Mouse (Mus musculus) forebrain, embryonic 14.5 days (tissue): ENCODE results near the gene Gm17428. TPM values are rescaled to one million over a fixed set of nuclear protein-coding genes. Genes with fewer than 3 reads are reported as not detected.

Experiments
- ATAC-seq: fragments of 200-750 bp; cut with Nextera tagmentation; 2 replicates; pipeline ENCODE4 v1.8.0; 2017; ENCODE audit warnings: mild to moderate bottlenecking, moderate library complexity
- DNase-seq: peaks from one replicate; pipeline ENCODE4 v3.0.0-alpha.2; 2015; ENCODE audit warnings: low spot score
- H3K27ac ChIP-seq: fragments of 300-500 bp; sonication (generic); 2 replicates; pipeline ENCODE4 v1.5.1; 2014; ENCODE audit warnings: low read depth, mild to moderate bottlenecking, control low read depth, low read length, moderate library complexity
- H3K27me3 ChIP-seq: fragments of 300-500 bp; sonication (generic); replicated peaks from 2 replicates; pipeline ENCODE4 v1.6.1; 2014; ENCODE audit warnings: low read length, control low read depth, mixed read lengths; ENCODE audit not compliant: control insufficient read depth, insufficient read depth
- H3K36me3 ChIP-seq: fragments of 300-500 bp; sonication (generic); 2 replicates; pipeline ENCODE4 v1.6.1; 2014; ENCODE audit warnings: low read length, control low read depth; ENCODE audit not compliant: control insufficient read depth, insufficient read depth
- H3K4me1 ChIP-seq: fragments of 300-500 bp; sonication (generic); 2 replicates; pipeline ENCODE4 v1.6.1; 2014; ENCODE audit warnings: antibody characterized with exemption, low read length, control low read depth; ENCODE audit not compliant: control insufficient read depth, insufficient read depth
- H3K4me2 ChIP-seq: fragments of 300-500 bp; sonication (generic); 2 replicates; pipeline ENCODE4 v1.6.1; 2014; ENCODE audit warnings: mild to moderate bottlenecking, control low read depth, low read length
- H3K4me3 ChIP-seq: fragments of 300-500 bp; sonication (generic); 2 replicates; pipeline ENCODE4 v1.5.1; 2014; ENCODE audit warnings: low read depth, low read length, control low read depth
- H3K9ac ChIP-seq: fragments of 300-500 bp; sonication (generic); 2 replicates; pipeline ENCODE4 v1.6.1; 2014; ENCODE audit warnings: mild to moderate bottlenecking, low read length, control low read depth, moderate library complexity
- H3K9me3 ChIP-seq: fragments of 300-500 bp; sonication (generic); replicated peaks from 2 replicates; pipeline ENCODE4 v1.6.1; 2016; ENCODE audit warnings: low read length, control low read depth, mixed read lengths; ENCODE audit not compliant: control insufficient read depth
- WGBS: fragments of 180-500 bp; shearing (Covaris S2); extraction: QIAGEN DNeasy Blood & Tissue Kit; methylation state at CpG from one replicate; pipeline ENCODE4 v1.1.7; 2014; 5-methylcytosine and 5-hydroxymethylcytosine counted together
- polyA plus RNA-seq: library from polyadenylated mRNA; unstranded; fragments of >200 nt; fragmentation: Nextera tagmentation; extraction: Ambion mirVana; gene quantifications from 2 replicates; pipeline ENCODE4 v1.2.1, GENCODE M21; 2014

Gm17428 gene
- not detected in 2 replicates for polyA plus RNA-seq

DNA sequence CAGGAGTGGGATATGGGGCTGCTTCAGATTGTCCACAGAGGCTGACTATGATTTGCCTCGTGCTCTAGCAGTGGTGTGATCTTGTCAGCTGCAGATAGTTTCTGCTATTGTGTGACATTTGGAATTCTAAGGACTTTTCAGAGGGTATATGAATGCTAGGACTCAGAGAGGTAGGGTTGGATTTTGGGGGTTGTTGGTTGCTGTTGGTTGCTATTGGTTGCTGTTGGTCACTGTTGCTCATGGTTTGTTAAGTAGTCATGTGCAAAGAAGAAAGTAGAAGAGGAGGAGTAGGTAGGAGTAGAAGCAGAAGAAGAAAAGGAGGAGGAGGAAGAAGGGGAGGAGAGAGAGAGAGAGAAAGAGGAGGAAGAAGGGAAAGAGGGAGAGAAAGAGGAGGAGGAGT, at the start of gene Gm17428:
Gm17428 (plus strand) TSS at position 301 of the 400 bp plus-strand sequence.
- H3K27ac ChIP-seq: no peak within 1 kb of the TSS
- no peaks in the 10 kb centered on the region for H3K36me3 ChIP-seq
- DNase-seq (no peak), ATAC-seq (no peak)
- no peaks in the 10 kb centered on the region for H3K9me3 ChIP-seq
- WGBS: 62% methylated on average over 1 of the region's 1 CpGs
- H3K4me2 ChIP-seq: no peak within 1 kb of the TSS
- no peaks in the 10 kb centered on the region for H3K27me3 ChIP-seq
- no peak within 1 kb of the TSS for H3K4me3 ChIP-seq
- peaks cover 7% of the 10 kb centered on the region; the same call in 1 of the 2 replicates for H3K4me1 ChIP-seq
- H3K9ac ChIP-seq: no peak within 1 kb of the TSS

GRCm38 (mm10) chr14:54927296-54927695, 49.4 kb upstream of the Gm17428 start:
- DNase-seq (no peak), ATAC-seq (no peak)
- WGBS: 12% methylated on average over 7 of the region's 7 CpGs
- peaks cover 22% of the 10 kb centered on the region for H3K4me1 ChIP-seq
- peak overlapping the region; percentile 47 for H3K4me3 ChIP-seq
- no peaks in the 10 kb centered on the region for H3K27me3 ChIP-seq
- H3K36me3 ChIP-seq: no peaks in the 10 kb centered on the region
- peak overlapping the region; percentile 93 for H3K4me2 ChIP-seq
- H3K9me3 ChIP-seq: no peaks in the 10 kb centered on the region
- peak overlapping the region; percentile 97 for H3K27ac ChIP-seq
- H3K9ac ChIP-seq: peak overlapping the region; percentile 87

GRCm38 (mm10) chr14:54929801-54930200, 46.9 kb upstream of the Gm17428 start:
- no peaks in the 10 kb centered on the region for H3K9me3 ChIP-seq
- no peak for DNase-seq
- H3K27me3 ChIP-seq: no peaks in the 10 kb centered on the region
- 85% methylated on average over 5 of the region's 5 CpGs for WGBS
- H3K4me1 ChIP-seq: peaks cover 19% of the 10 kb centered on the region
- ATAC-seq: no peak
- H3K4me2 ChIP-seq: no peak overlapping the region
- no peak overlapping the region for H3K9ac ChIP-seq
- no peak overlapping the region for H3K27ac ChIP-seq
- H3K4me3 ChIP-seq: no peak overlapping the region
- no peaks in the 10 kb centered on the region for H3K36me3 ChIP-seq

- Histone ChIP-seq H3K27ac (no peak overlapping the region), H3K4me1 (peaks cover 17% of the 10 kb centered on the region), H3K36me3 (no peaks in the 10 kb centered on the region), H3K27me3 (no peaks in the 10 kb centered on the region), H3K9me3 (no peaks in the 10 kb centered on the region), H3K4me3 (no peak overlapping the region), H3K9ac (no peak overlapping the region), H3K4me2 (no peak overlapping the region)
- peak; percentile 45 for DNase-seq
- 19% methylated on average over 2 of the region's 2 CpGs for WGBS
- ATAC-seq: no peak
Observed at GRCm38 (mm10) chr14:54930431-54930830, 46.3 kb upstream of the Gm17428 start.

DNA sequence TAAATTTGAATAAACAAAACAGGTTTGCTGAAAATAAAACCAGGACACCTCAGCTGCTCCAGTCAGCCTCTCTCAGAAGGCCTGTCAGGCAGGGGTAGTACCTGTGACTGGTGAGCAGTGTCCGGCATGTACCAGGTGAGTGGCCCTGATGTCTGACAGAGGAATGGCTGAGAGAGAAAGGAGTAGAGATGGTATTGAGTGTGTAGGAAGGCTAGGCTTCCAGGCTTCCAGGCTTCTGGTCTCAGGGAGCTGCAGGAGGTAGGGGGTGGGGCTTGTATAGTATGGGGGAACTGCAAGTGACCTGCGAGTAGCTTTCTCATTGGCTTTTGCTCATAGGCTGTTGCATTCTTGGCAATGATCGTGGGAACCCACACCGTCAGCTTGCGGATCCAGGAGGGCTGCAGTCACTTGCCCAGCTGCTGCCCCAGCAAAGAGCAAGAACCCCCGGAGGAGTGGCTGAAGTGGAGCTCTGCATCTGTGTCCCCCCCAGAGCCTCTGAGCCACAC, 44.0 kb upstream of the Gm17428 start, which contains the start of gene Il25:
Il25 (plus strand) TSS at position 51 of the 506 bp plus-strand sequence.
- no peak within 1 kb of the TSS for H3K4me2 ChIP-seq
- peak; percentile 25 for DNase-seq
- 34% methylated on average over 6 of the region's 6 CpGs for WGBS

GRCm38 (mm10) chr14:54935904-54936830, 40.6 kb upstream of the Gm17428 start, which contains the start of gene Cmtm5:
Gene Cmtm5 (plus strand): TSS chr14:54936261.
- Histone ChIP-seq H3K36me3 (no peaks in the 10 kb centered on the region), H3K4me2 (no peak within 1 kb of the TSS), H3K9me3 (no peaks in the 10 kb centered on the region), H3K27me3 (no peaks in the 10 kb centered on the region), H3K4me3 (no peak within 1 kb of the TSS), H3K4me1 (no peaks in the 10 kb centered on the region), H3K27ac (no peak within 1 kb of the TSS), H3K9ac (no peak within 1 kb of the TSS)
- DNase-seq (peak; percentile 32), ATAC-seq (peak; percentile 43; the same call in 1 of the 2 replicates)
- WGBS: 47% methylated on average over 8 of the region's 8 CpGs

More for the DNA sequence above, 44.0 kb upstream of the Gm17428 start, which contains the start of gene Il25:
- no peaks in the 10 kb centered on the region for H3K36me3 ChIP-seq
- ATAC-seq: no peak
- no peaks in the 10 kb centered on the region for H3K27me3 ChIP-seq
- H3K9me3 ChIP-seq: no peaks in the 10 kb centered on the region
- H3K27ac ChIP-seq: no peak within 1 kb of the TSS
- H3K4me3 ChIP-seq: no peak within 1 kb of the TSS
- H3K9ac ChIP-seq: 0 out of 2 replicates have a peak within 1 kb of the TSS, but pooled peaks have one; percentile 13
- H3K4me1 ChIP-seq: peaks cover 5% of the 10 kb centered on the region; the same call in 1 of the 2 replicates

DNA sequence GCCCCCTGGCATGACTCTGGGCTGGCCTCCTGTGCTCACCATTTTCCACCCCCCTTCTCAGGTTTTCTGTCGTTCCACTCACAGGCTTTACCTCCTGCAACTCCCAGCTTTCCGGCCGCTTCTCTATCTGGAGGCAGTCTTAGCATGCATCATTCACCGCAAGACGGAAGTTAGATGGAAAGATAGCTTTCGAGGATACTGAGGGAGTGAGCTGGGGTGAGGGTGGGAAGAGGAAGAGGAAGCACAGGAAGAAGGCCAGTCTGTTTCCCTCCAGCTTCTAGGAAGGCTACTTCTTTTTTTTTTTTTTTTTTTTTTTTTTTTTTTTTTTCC, 39.9 kb upstream of the Gm17428 start:
- no peak for DNase-seq
- Histone ChIP-seq H3K4me1 (no peaks in the 10 kb centered on the region), H3K27ac (no peak overlapping the region), H3K9me3 (no peaks in the 10 kb centered on the region), H3K4me3 (no peak overlapping the region), H3K9ac (no peak overlapping the region), H3K27me3 (no peaks in the 10 kb centered on the region), H3K4me2 (no peak overlapping the region), H3K36me3 (no peaks in the 10 kb centered on the region)
- ATAC-seq: no peak
- 70% methylated on average over 6 of the region's 6 CpGs for WGBS

DNA sequence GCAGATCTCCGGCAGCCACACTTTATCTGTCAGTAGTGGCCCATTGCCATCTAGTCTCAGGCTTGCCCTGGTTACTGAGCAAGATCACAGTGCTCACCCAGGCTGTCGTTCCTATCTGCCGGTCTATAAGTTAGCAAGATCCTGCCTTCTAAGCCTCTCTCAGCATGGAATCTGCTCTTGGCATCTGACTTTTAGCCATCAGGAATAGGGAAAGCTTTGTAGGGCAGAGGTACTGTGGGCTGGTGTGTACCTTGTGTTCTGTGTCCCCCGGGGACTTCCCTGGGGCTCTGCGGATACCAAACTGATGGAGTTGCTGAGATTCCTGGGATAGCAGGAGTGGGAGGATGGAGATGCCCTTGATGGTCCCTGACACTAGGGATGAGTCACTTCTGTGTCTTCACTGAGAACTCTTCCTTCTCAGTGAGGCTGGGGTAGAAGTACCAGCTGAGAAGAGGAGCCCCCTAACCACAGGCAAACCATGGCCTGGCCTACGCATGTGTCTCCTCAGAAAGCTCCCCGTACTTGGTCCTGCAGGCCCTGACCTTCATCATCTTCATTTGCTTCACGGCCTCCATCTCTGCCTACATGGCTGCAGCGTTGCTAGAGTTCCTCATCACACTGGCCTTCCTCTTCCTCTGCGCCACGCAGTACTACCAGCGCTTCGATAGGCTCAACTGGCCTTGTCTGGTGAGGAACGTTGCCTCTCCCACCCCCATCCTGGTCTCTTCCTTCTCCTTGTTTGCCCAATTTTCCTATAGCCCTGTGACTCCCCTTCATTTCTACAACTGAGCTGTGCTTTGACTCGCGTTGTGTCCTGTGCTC, 39.2 kb upstream of the Gm17428 start:
- Histone ChIP-seq H3K4me1 (no peaks in the 10 kb centered on the region), H3K27me3 (no peaks in the 10 kb centered on the region), H3K9me3 (no peaks in the 10 kb centered on the region), H3K4me2 (no peak overlapping the region), H3K27ac (no peak overlapping the region), H3K36me3 (no peaks in the 10 kb centered on the region), H3K4me3 (no peak overlapping the region), H3K9ac (no peak overlapping the region)
- DNase-seq (no peak), ATAC-seq (no peak)
- 94% methylated on average over 16 of the region's 16 CpGs for WGBS
